Mouse (Mus musculus) c-Kit-positive CD71-negative TER-119-negative erythroid progenitor cells, embryonic 14.5 days (primary cell): ENCODE results near the gene Acss1.
A peak's percentile ranks its signal among the peaks of the same experiment; 100 is the strongest.

Experiments
- DNase-seq: peaks from one replicate; pipeline ENCODE4 v3.0.0-alpha.2; 2013; ENCODE audit warnings: low read depth

Acss1 gene

GRCm38 (mm10) chr2:150667820-150668766 lies at the start of gene Acss1:
TSS of gene Acss1 (minus strand) at chr2:150668500.
- no peak for DNase-seq

- DNase-seq: no peak
Observed at GRCm38 (mm10) chr2:150712167-150712674, 43.9 kb upstream of the Acss1 start.

GRCm38 (mm10) chr2:150691481-150692170 lies 23.3 kb upstream of the Acss1 start:
- no peak for DNase-seq

GRCm38 (mm10) chr2:150690216-150690615 lies 21.9 kb upstream of the Acss1 start:
- no peak for DNase-seq

GRCm38 (mm10) chr2:150689223-150689800 lies 21.0 kb upstream of the Acss1 start, which contains the start of gene Vsx1:
TSS of gene Vsx1 (minus strand) at chr2:150689360.
- DNase-seq: no peak

- DNase-seq: no peak
Observed at GRCm38 (mm10) chr2:150688541-150689186, 20.4 kb upstream of the Acss1 start.

- no peak for DNase-seq
Observed at GRCm38 (mm10) chr2:150687871-150688540, 19.7 kb upstream of the Acss1 start.

GRCm38 (mm10) chr2:150685389-150685788 lies 17.1 kb upstream of the Acss1 start:
- no peak for DNase-seq

GRCm38 (mm10) chr2:150684451-150684850 lies 16.2 kb upstream of the Acss1 start:
- no peak for DNase-seq

- no peak for DNase-seq
Observed at GRCm38 (mm10) chr2:150681581-150681980, 13.3 kb upstream of the Acss1 start.

- DNase-seq: peak; percentile 85
Observed at GRCm38 (mm10) chr2:150678392-150678791, 10.1 kb upstream of the Acss1 start.

- no peak for DNase-seq
Observed at GRCm38 (mm10) chr2:150675525-150675924, 7.2 kb upstream of the Acss1 start.

GRCm38 (mm10) chr2:150674900-150675299 lies 6.6 kb upstream of the Acss1 start:
- DNase-seq: peak; percentile 86

GRCm38 (mm10) chr2:150673929-150674328 lies 5.6 kb upstream of the Acss1 start:
- no peak for DNase-seq

GRCm38 (mm10) chr2:150671609-150672290 lies 3.5 kb upstream of the Acss1 start:
- DNase-seq: no peak

- DNase-seq: no peak
Observed at GRCm38 (mm10) chr2:150670926-150671325, 2.6 kb upstream of the Acss1 start.

GRCm38 (mm10) chr2:150669454-150670045 lies 1.2 kb upstream of the Acss1 start:
- DNase-seq: no peak

- DNase-seq: no peak
Observed at GRCm38 (mm10) chr2:150668956-150669355, 656 bp upstream of the Acss1 start.

GRCm38 (mm10) chr2:150667065-150667819 lies 1.1 kb downstream of the Acss1 start:
- DNase-seq: peak; percentile 56

- no peak for DNase-seq
Observed at GRCm38 (mm10) chr2:150666723-150667064, 1.6 kb downstream of the Acss1 start.
